Mouse (Mus musculus): ENCODE data around the gene Foxo3.

DNA sequence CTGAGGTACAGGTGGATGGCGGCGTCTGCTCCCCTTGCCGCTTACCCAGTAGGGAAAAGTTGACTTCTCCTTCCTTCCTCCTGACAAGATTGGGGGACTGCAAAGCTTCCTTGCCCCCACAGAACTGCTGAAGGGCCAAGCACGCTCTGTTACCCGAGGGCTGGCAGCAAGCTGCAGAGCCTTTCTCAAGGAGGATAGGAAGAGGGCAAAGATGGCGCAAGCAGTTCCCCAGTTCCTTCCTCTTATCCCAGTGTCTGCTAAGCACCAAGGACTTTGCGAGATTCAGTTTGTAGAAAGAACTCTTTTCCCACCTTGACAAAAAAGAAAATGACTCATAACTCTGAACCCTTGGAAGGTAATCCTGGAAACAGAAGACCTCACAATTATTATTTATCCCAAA lies 18.6 kb downstream of the Foxo3 start:
- TF ChIP-seq MYC (IDR thresholded peaks at IDR 0.05; ENCODE audit: low read depth, low read length) = no peak
- no peak for TF ChIP-seq KAT2A (IDR thresholded peaks at IDR 0.05; ENCODE audit: insufficient replicate concordance, low read length)
- no peak for TF ChIP-seq POLR2A (IDR thresholded peaks at IDR 0.05; ENCODE audit: low read depth, low read length)
- no peak for TF ChIP-seq CTCF (conservative IDR thresholded peaks at IDR 0.05 in 1 of 2, IDR thresholded peaks at IDR 0.05 in 1 of 2; ENCODE audit: low read depth in 2 of 2, low read length in 2 of 2)
- TF ChIP-seq MAX (IDR thresholded peaks at IDR 0.05; ENCODE audit: low read length) = no peak
- no peak for TF ChIP-seq USF2 (conservative IDR thresholded peaks at IDR 0.05; ENCODE audit: low read depth, low read length)
- no peak for TF ChIP-seq CHD2 (IDR thresholded peaks at IDR 0.05; ENCODE audit: low read length)
- no peak for TF ChIP-seq NELFE (IDR thresholded peaks at IDR 0.05; ENCODE audit: low read depth, low read length)
